Mouse (Mus musculus) lung, adult 2 months (tissue): ENCODE data around the gene Grin2a.

Experiments used
- CTCF ChIP-seq: fragments of 200-500 bp; IDR thresholded peaks from 2 replicates; pipeline ENCODE4 v1.5.1; 2011; ENCODE audit warnings: mild to moderate bottlenecking, low read length, control low read depth; ENCODE audit not compliant: insufficient read depth
- POLR2A ChIP-seq: fragments of 200-500 bp; IDR thresholded peaks from 2 replicates; pipeline ENCODE4 v1.6.1; 2011; ENCODE audit warnings: low read depth, mild to moderate bottlenecking, control low read depth, low read length, borderline replicate concordance; ENCODE audit errors: extremely low read depth

- TF ChIP-seq CTCF = no peak
- no peak for TF ChIP-seq POLR2A
These were observed 41.9 kb downstream of the Grin2a start for GRCm38 (mm10) chr16:9953396-9953831.
